Mouse (Mus musculus): ENCODE data around the gene Rnf40.

GRCm38 (mm10) chr7:127560580-127560979 lies 28.0 kb upstream of the Rnf40 start:
- TF ChIP-seq CTCF (IDR thresholded peaks at IDR 0.05 in 2 of 3, conservative IDR thresholded peaks at IDR 0.05 in 1 of 3; ENCODE audit: control insufficient read depth in 1 of 3, insufficient read depth in 1 of 3, low read depth in 2 of 3, low read length in 3 of 3, poor library complexity in 1 of 3, severe bottlenecking in 1 of 3): no peak
- TF ChIP-seq POLR2AphosphoS2 (IDR thresholded peaks at IDR 0.05; ENCODE audit: low read length): no peak
